ENCODE assay signal across 8 mouse cellular contexts in genomic region chr19:7057126-7057721, GRCm38 (mm10). TPM values are rescaled to one million over a fixed set of nuclear protein-coding genes. Genes with fewer than 3 reads are reported as not detected.
A peak's percentile ranks its signal among the peaks of the same experiment; 100 is the strongest.
DNase-seq lines count a peak whose midpoint lies in the region; ATAC-seq lines count a peak whose summit lies in the region.

No protein-coding gene starts in this region.

- WGBS in heart, embryonic 12.5 days, result 2% methylated on average over 16 of the region's 16 CpGs
- 4% methylated on average over 16 of the region's 16 CpGs for WGBS in forebrain, embryonic 10.5 days
- WGBS in limb, embryonic 11.5 days, result 3% methylated on average over 16 of the region's 16 CpGs
- WGBS in midbrain, embryonic 16.5 days, result 2% methylated on average over 15 of the region's 16 CpGs

- H3K27me3 ChIP-seq in heart, embryonic 12.5 days (replicated peaks), result peaks cover 11% of the 10 kb centered on the region
- peaks cover 65% of the 10 kb centered on the region for H3K27me3 ChIP-seq in forebrain, embryonic 10.5 days (ENCODE audit: poor library complexity, severe bottlenecking)
- peaks cover 4% of the 10 kb centered on the region; the same call in 1 of the 2 replicates for H3K27me3 ChIP-seq in limb, embryonic 11.5 days (ENCODE audit: control insufficient read depth, insufficient read depth, low read length)
- H3K27me3 ChIP-seq in midbrain, embryonic 16.5 days (ENCODE audit: control insufficient read depth, insufficient read depth, low read depth, low read length), result peaks cover 4% of the 10 kb centered on the region

- no peaks in the 10 kb centered on the region for H3K36me3 ChIP-seq in heart, embryonic 12.5 days
- H3K36me3 ChIP-seq in forebrain, embryonic 10.5 days (replicated peaks), result no peaks in the 10 kb centered on the region
- no peaks in the 10 kb centered on the region for H3K36me3 ChIP-seq in limb, embryonic 11.5 days (ENCODE audit: control insufficient read depth, insufficient read depth, low read length)
- no peaks in the 10 kb centered on the region for H3K36me3 ChIP-seq in midbrain, embryonic 16.5 days (ENCODE audit: control insufficient read depth, insufficient read depth, low read length)

- peak overlapping the region; percentile 76 for H3K9ac ChIP-seq in heart, embryonic 12.5 days
- H3K9ac ChIP-seq in limb, embryonic 11.5 days (ENCODE audit: low read length), result no peak overlapping the region; the same call in 1 of the 2 replicates
- H3K9ac ChIP-seq in midbrain, embryonic 16.5 days (ENCODE audit: low read depth, low read length), result peak overlapping the region; percentile 66

- peak overlapping the region; percentile 99 for H3K4me2 ChIP-seq in heart, embryonic 12.5 days
- H3K4me2 ChIP-seq in limb, embryonic 11.5 days (ENCODE audit: low read depth, severe bottlenecking), result peak overlapping the region; percentile 100
- peak overlapping the region; percentile 100 for H3K4me2 ChIP-seq in midbrain, embryonic 16.5 days (ENCODE audit: low read length)

- H3K4me3 ChIP-seq in heart, embryonic 12.5 days, result peak overlapping the region; percentile 67
- H3K4me3 ChIP-seq in forebrain, embryonic 10.5 days, result peak overlapping the region; percentile 87
- peak overlapping the region; percentile 68 for H3K4me3 ChIP-seq in limb, embryonic 11.5 days (ENCODE audit: low read depth, low read length)
- H3K4me3 ChIP-seq in midbrain, embryonic 16.5 days (ENCODE audit: low read depth, low read length), result peak overlapping the region; percentile 54

- H3K4me1 ChIP-seq in heart, embryonic 12.5 days (replicated peaks), result peaks cover 35% of the 10 kb centered on the region
- peaks cover 34% of the 10 kb centered on the region for H3K4me1 ChIP-seq in forebrain, embryonic 10.5 days
- peaks cover 16% of the 10 kb centered on the region; the same call in 1 of the 2 replicates for H3K4me1 ChIP-seq in limb, embryonic 11.5 days (ENCODE audit: control insufficient read depth, insufficient read depth, low read length)
- H3K4me1 ChIP-seq in midbrain, embryonic 16.5 days (ENCODE audit: control insufficient read depth, insufficient read depth, low read length), result peaks cover 15% of the 10 kb centered on the region

- ATAC-seq in heart, embryonic 12.5 days (ENCODE audit: insufficient number of reproducible peaks, low FRiP score), result peak; percentile 33
- ATAC-seq in limb, embryonic 11.5 days (ENCODE audit: insufficient number of reproducible peaks, low FRiP score, low TSS enrichment, low read depth), result peak; percentile 19; the same call in 1 of the 2 replicates
- ATAC-seq in midbrain, embryonic 16.5 days, result peak; percentile 48

- intact Hi-C loops in heart, postnatal 25 days (cut with DNase I), result no loop called here

- DNase-seq in heart, postnatal 25 days (ENCODE audit: low spot score), result no peak
- DNase-seq in thymus, postnatal 4 days, result peak; percentile 35
- DNase-seq in thymus, postnatal 14 days, result no peak
- DNase-seq in forebrain, embryonic 10.5 days (ENCODE audit: extremely low spot score, low spot score), result no peak
- DNase-seq in limb, embryonic 11.5 days (ENCODE audit: low spot score), result peak; percentile 34
- no peak for DNase-seq in retina, postnatal 1 day

- no peaks in the 10 kb centered on the region for H3K9me3 ChIP-seq in heart, embryonic 12.5 days (replicated peaks)
- H3K9me3 ChIP-seq in forebrain, embryonic 10.5 days, result no peaks in the 10 kb centered on the region
- H3K9me3 ChIP-seq in limb, embryonic 11.5 days (ENCODE audit: control insufficient read depth, low read length), result no peaks in the 10 kb centered on the region
- H3K9me3 ChIP-seq in midbrain, embryonic 16.5 days (replicated peaks; ENCODE audit: control insufficient read depth, low read length, poor library complexity, severe bottlenecking), result no peaks in the 10 kb centered on the region

- H3K27ac ChIP-seq in heart, embryonic 12.5 days (ENCODE audit: poor library complexity, severe bottlenecking), result peak overlapping the region; percentile 82
- peak overlapping the region; percentile 82 for H3K27ac ChIP-seq in forebrain, embryonic 10.5 days
- H3K27ac ChIP-seq in limb, embryonic 11.5 days (replicated peaks; ENCODE audit: low read depth, low read length), result 0 out of 2 replicates have a peak overlapping the region, but pooled peaks have one; percentile 4
- H3K27ac ChIP-seq in midbrain, embryonic 16.5 days (ENCODE audit: low read length), result no peak overlapping the region

RNA-seq across cellular contexts. Expression of gene Macrod1, which starts 0.6 kb away (rescaled TPM):
- 29.0 and 30.0 TPM in 2 replicates for polyA plus RNA-seq in heart, embryonic 12.5 days (2016; fragmentation: Nextera tagmentation; extraction: Ambion mirVana)
- 100 to 1,000 TPM; 240 to 243 TPM for total RNA-seq in heart, postnatal 25 days (2021)
- polyA plus RNA-seq in forebrain, embryonic 10.5 days (2016; fragmentation: Nextera tagmentation; extraction: Ambion mirVana), result 3.7 and 3.9 TPM in 2 replicates
- 4.1 and 5.8 TPM in 2 replicates for polyA plus RNA-seq in limb, embryonic 11.5 days (2014; fragmentation: Nextera tagmentation; extraction: Ambion mirVana)
- polyA plus RNA-seq in midbrain, embryonic 16.5 days (2015; fragmentation: Nextera tagmentation; extraction: Ambion mirVana), result 4.4 and 5.9 TPM in 2 replicates

RNA-seq across cellular contexts. Expression of gene Stip1, which starts 17.5 kb away (rescaled TPM):
- 228 and 236 TPM in 2 replicates for polyA plus RNA-seq in heart, embryonic 12.5 days (2016; fragmentation: Nextera tagmentation; extraction: Ambion mirVana)
- 100 to 1,000 TPM; 110 to 129 TPM for total RNA-seq in heart, postnatal 25 days (2021)
- polyA plus RNA-seq in forebrain, embryonic 10.5 days (2016; fragmentation: Nextera tagmentation; extraction: Ambion mirVana), result 456 and 486 TPM in 2 replicates
- polyA plus RNA-seq in limb, embryonic 11.5 days (2014; fragmentation: Nextera tagmentation; extraction: Ambion mirVana), result 448 and 453 TPM in 2 replicates
- polyA plus RNA-seq in midbrain, embryonic 16.5 days (2015; fragmentation: Nextera tagmentation; extraction: Ambion mirVana), result 204 and 211 TPM in 2 replicates

RNA-seq across cellular contexts. Expression of gene Fermt3, which starts 38.0 kb away (rescaled TPM):
- polyA plus RNA-seq in heart, embryonic 12.5 days (2016; fragmentation: Nextera tagmentation; extraction: Ambion mirVana), result 9.3 and 11.7 TPM in 2 replicates
- total RNA-seq in heart, postnatal 25 days (2021), result 1 to 10 TPM; 4.4 to 4.7 TPM
- 8.8 TPM in 2 replicates for polyA plus RNA-seq in forebrain, embryonic 10.5 days (2016; fragmentation: Nextera tagmentation; extraction: Ambion mirVana)
- polyA plus RNA-seq in limb, embryonic 11.5 days (2014; fragmentation: Nextera tagmentation; extraction: Ambion mirVana), result 7.1 and 7.3 TPM in 2 replicates
- polyA plus RNA-seq in midbrain, embryonic 16.5 days (2015; fragmentation: Nextera tagmentation; extraction: Ambion mirVana), result 3.0 and 3.5 TPM in 2 replicates

RNA-seq across cellular contexts. Expression of gene Flrt1, which starts 48.3 kb away (rescaled TPM):
- polyA plus RNA-seq in heart, embryonic 12.5 days (2016; fragmentation: Nextera tagmentation; extraction: Ambion mirVana), result 0.81 and 0.87 TPM in 2 replicates
- 1 to 10 TPM; 1.1 to 1.4 TPM for total RNA-seq in heart, postnatal 25 days (2021)
- polyA plus RNA-seq in forebrain, embryonic 10.5 days (2016; fragmentation: Nextera tagmentation; extraction: Ambion mirVana), result 4.0 and 4.8 TPM in 2 replicates
- polyA plus RNA-seq in limb, embryonic 11.5 days (2014; fragmentation: Nextera tagmentation; extraction: Ambion mirVana), result 3.0 and 3.9 TPM in 2 replicates
- 11.6 and 12.0 TPM in 2 replicates for polyA plus RNA-seq in midbrain, embryonic 16.5 days (2015; fragmentation: Nextera tagmentation; extraction: Ambion mirVana)

Comparison
In these comparisons a context has a peak if more than half of its experiments do, and no peak if none do; other contexts are left out.
1. DNase-seq: peak in thymus, postnatal 4 days (single experiment) and limb, embryonic 11.5 days (single experiment); none in heart, postnatal 25 days (single experiment), thymus, postnatal 14 days (single experiment), forebrain, embryonic 10.5 days (single experiment) and retina, postnatal 1 day (single experiment).
2. Peak in every context shown above with its lines, with median percentiles within 50 percentile points of each other: ATAC-seq, H3K4me2 ChIP-seq and H3K4me3 ChIP-seq.